Mouse (Mus musculus): ENCODE data around the gene Aspscr1. TPM values are rescaled to one million over a fixed set of nuclear protein-coding genes. Genes with fewer than 3 reads are reported as not detected.
A peak's percentile ranks its signal among the peaks of the same experiment; 100 is the strongest.

Gene Aspscr1
- polyA plus RNA-seq, 1 experiment from 2014 or later, result 122 TPM

GRCm38 (mm10) chr11:120684660-120685059 is 11.9 kb downstream of the Aspscr1 start:
- H3K9me3 ChIP-seq (ENCODE audit: control insufficient read depth, low read length), result no peaks in the 10 kb centered on the region
- no peak for DNase-seq (ENCODE audit: low spot score)
- WGBS, result 89% methylated on average over 2 of the region's 2 CpGs
- H3K27me3 ChIP-seq (ENCODE audit: control insufficient read depth, insufficient read depth, low read length), result no peaks in the 10 kb centered on the region
- H3K4me1 ChIP-seq (ENCODE audit: control insufficient read depth, insufficient read depth, low read length), result no peaks in the 10 kb centered on the region
- ATAC-seq (ENCODE audit: insufficient number of reproducible peaks, low FRiP score, low TSS enrichment, low read depth), result no peak
- H3K4me2 ChIP-seq (ENCODE audit: low read depth, severe bottlenecking), result no peak overlapping the region
- H3K27ac ChIP-seq (replicated peaks; ENCODE audit: low read depth, low read length), result no peak overlapping the region
- peaks cover 9% of the 10 kb centered on the region; the same call in 1 of the 2 replicates for H3K36me3 ChIP-seq (ENCODE audit: control insufficient read depth, insufficient read depth, low read length)
- H3K9ac ChIP-seq (ENCODE audit: low read length), result no peak overlapping the region
- H3K4me3 ChIP-seq (ENCODE audit: low read depth, low read length), result no peak overlapping the region

GRCm38 (mm10) chr11:120686650-120687272 is 14.0 kb downstream of the Aspscr1 start:
- DNase-seq (ENCODE audit: low spot score) (no peak), ATAC-seq (ENCODE audit: insufficient number of reproducible peaks, low FRiP score, low TSS enrichment, low read depth) (no peak)
- H3K27me3 ChIP-seq (ENCODE audit: control insufficient read depth, insufficient read depth, low read length), result no peaks in the 10 kb centered on the region
- WGBS, result 86% methylated on average over 20 of the region's 20 CpGs
- no peak overlapping the region for H3K4me3 ChIP-seq (ENCODE audit: low read depth, low read length)
- no peak overlapping the region for H3K9ac ChIP-seq (ENCODE audit: low read length)
- H3K27ac ChIP-seq (replicated peaks; ENCODE audit: low read depth, low read length), result no peak overlapping the region
- no peaks in the 10 kb centered on the region for H3K4me1 ChIP-seq (ENCODE audit: control insufficient read depth, insufficient read depth, low read length)
- H3K4me2 ChIP-seq (ENCODE audit: low read depth, severe bottlenecking), result no peak overlapping the region
- H3K36me3 ChIP-seq (ENCODE audit: control insufficient read depth, insufficient read depth, low read length), result peaks cover 6% of the 10 kb centered on the region; the same call in 1 of the 2 replicates
- no peaks in the 10 kb centered on the region for H3K9me3 ChIP-seq (ENCODE audit: control insufficient read depth, low read length)

GRCm38 (mm10) chr11:120689365-120689764 is 16.6 kb downstream of the Aspscr1 start:
- WGBS, result 85% methylated on average over 3 of the region's 3 CpGs
- Histone ChIP-seq H3K27me3 (ENCODE audit: control insufficient read depth, insufficient read depth, low read length) (no peaks in the 10 kb centered on the region), H3K4me1 (ENCODE audit: control insufficient read depth, insufficient read depth, low read length) (0 out of 2 replicates have a peak, but pooled peaks cover 3% of the 10 kb centered on the region), H3K4me2 (ENCODE audit: low read depth, severe bottlenecking) (no peak overlapping the region), H3K27ac (replicated peaks; ENCODE audit: low read depth, low read length) (no peak overlapping the region), H3K9me3 (ENCODE audit: control insufficient read depth, low read length) (no peaks in the 10 kb centered on the region), H3K9ac (ENCODE audit: low read length) (no peak overlapping the region), H3K36me3 (ENCODE audit: control insufficient read depth, insufficient read depth, low read length) (peaks cover 6% of the 10 kb centered on the region; the same call in 1 of the 2 replicates), H3K4me3 (ENCODE audit: low read depth, low read length) (no peak overlapping the region)
- ATAC-seq (ENCODE audit: insufficient number of reproducible peaks, low FRiP score, low TSS enrichment, low read depth) (no peak), DNase-seq (ENCODE audit: low spot score) (no peak)

GRCm38 (mm10) chr11:120692471-120693011 is 19.8 kb downstream of the Aspscr1 start:
- WGBS, result 91% methylated on average over 4 of the region's 4 CpGs
- Histone ChIP-seq H3K27ac (replicated peaks; ENCODE audit: low read depth, low read length) (no peak overlapping the region), H3K4me1 (ENCODE audit: control insufficient read depth, insufficient read depth, low read length) (peaks cover 25% of the 10 kb centered on the region)

GRCm38 (mm10) chr11:120693461-120693860 is 20.7 kb downstream of the Aspscr1 start:
- DNase-seq (ENCODE audit: low spot score), result no peak
- Histone ChIP-seq H3K9ac (ENCODE audit: low read length) (no peak overlapping the region), H3K27ac (replicated peaks; ENCODE audit: low read depth, low read length) (no peak overlapping the region), H3K27me3 (ENCODE audit: control insufficient read depth, insufficient read depth, low read length) (no peaks in the 10 kb centered on the region), H3K4me2 (ENCODE audit: low read depth, severe bottlenecking) (no peak overlapping the region), H3K36me3 (ENCODE audit: control insufficient read depth, insufficient read depth, low read length) (peaks cover 5% of the 10 kb centered on the region; the same call in 1 of the 2 replicates), H3K4me1 (ENCODE audit: control insufficient read depth, insufficient read depth, low read length) (peaks cover 31% of the 10 kb centered on the region), H3K4me3 (ENCODE audit: low read depth, low read length) (no peak overlapping the region), H3K9me3 (ENCODE audit: control insufficient read depth, low read length) (no peaks in the 10 kb centered on the region)
- 79% methylated on average over 3 of the region's 3 CpGs for WGBS
- ATAC-seq (ENCODE audit: insufficient number of reproducible peaks, low FRiP score, low TSS enrichment, low read depth), result no peak

More at GRCm38 (mm10) chr11:120692471-120693011, 19.8 kb downstream of the Aspscr1 start:
- no peaks in the 10 kb centered on the region for H3K9me3 ChIP-seq (ENCODE audit: control insufficient read depth, low read length)
- no peak overlapping the region for H3K9ac ChIP-seq (ENCODE audit: low read length)
- H3K4me3 ChIP-seq (ENCODE audit: low read depth, low read length), result no peak overlapping the region
- H3K4me2 ChIP-seq (ENCODE audit: low read depth, severe bottlenecking), result no peak overlapping the region
- H3K36me3 ChIP-seq (ENCODE audit: control insufficient read depth, insufficient read depth, low read length), result peaks cover 5% of the 10 kb centered on the region; the same call in 1 of the 2 replicates
- H3K27me3 ChIP-seq (ENCODE audit: control insufficient read depth, insufficient read depth, low read length), result no peaks in the 10 kb centered on the region
- ATAC-seq (ENCODE audit: insufficient number of reproducible peaks, low FRiP score, low TSS enrichment, low read depth) (no peak), DNase-seq (ENCODE audit: low spot score) (no peak)

- DNase-seq (ENCODE audit: low spot score) (peak; percentile 67), ATAC-seq (ENCODE audit: insufficient number of reproducible peaks, low FRiP score, low TSS enrichment, low read depth) (peak; percentile 66)
- H3K9me3 ChIP-seq (ENCODE audit: control insufficient read depth, low read length), result no peaks in the 10 kb centered on the region
- 2% methylated on average over 4 of the region's 4 CpGs for whole genome bisulfite sequencing
- H3K4me2 ChIP-seq (ENCODE audit: low read depth, severe bottlenecking), result peak overlapping the region; percentile 15
- peaks cover 10% of the 10 kb centered on the region; the same call in 1 of the 2 replicates for H3K36me3 ChIP-seq (ENCODE audit: control insufficient read depth, insufficient read depth, low read length)
- no peak overlapping the region; the same call in 1 of the 2 replicates for H3K9ac ChIP-seq (ENCODE audit: low read length)
- H3K4me1 ChIP-seq (ENCODE audit: control insufficient read depth, insufficient read depth, low read length), result peaks cover 31% of the 10 kb centered on the region
- no peaks in the 10 kb centered on the region for H3K27me3 ChIP-seq (ENCODE audit: control insufficient read depth, insufficient read depth, low read length)
- H3K4me3 ChIP-seq (ENCODE audit: low read depth, low read length), result no peak overlapping the region
- H3K27ac ChIP-seq (replicated peaks; ENCODE audit: low read depth, low read length), result peak overlapping the region; percentile 86
Measured at GRCm38 (mm10) chr11:120695184-120695583, 22.4 kb downstream of the Aspscr1 start.

GRCm38 (mm10) chr11:120695641-120696040 is 22.9 kb downstream of the Aspscr1 start:
- Histone ChIP-seq H3K9me3 (ENCODE audit: control insufficient read depth, low read length) (no peaks in the 10 kb centered on the region), H3K4me1 (ENCODE audit: control insufficient read depth, insufficient read depth, low read length) (peaks cover 31% of the 10 kb centered on the region), H3K9ac (ENCODE audit: low read length) (no peak overlapping the region; the same call in 1 of the 2 replicates), H3K27ac (replicated peaks; ENCODE audit: low read depth, low read length) (peak overlapping the region; percentile 86), H3K36me3 (ENCODE audit: control insufficient read depth, insufficient read depth, low read length) (peaks cover 12% of the 10 kb centered on the region; the same call in 1 of the 2 replicates), H3K4me2 (ENCODE audit: low read depth, severe bottlenecking) (peak overlapping the region; percentile 15; the same call in 1 of the 2 replicates), H3K4me3 (ENCODE audit: low read depth, low read length) (no peak overlapping the region), H3K27me3 (ENCODE audit: control insufficient read depth, insufficient read depth, low read length) (no peaks in the 10 kb centered on the region)
- 7% methylated on average over 12 of the region's 12 CpGs for WGBS
- ATAC-seq (ENCODE audit: insufficient number of reproducible peaks, low FRiP score, low TSS enrichment, low read depth) (peak; percentile 80), DNase-seq (ENCODE audit: low spot score) (peak; percentile 85)

- Histone ChIP-seq H3K4me1 (ENCODE audit: control insufficient read depth, insufficient read depth, low read length) (peaks cover 31% of the 10 kb centered on the region), H3K4me2 (ENCODE audit: low read depth, severe bottlenecking) (no peak overlapping the region), H3K4me3 (ENCODE audit: low read depth, low read length) (no peak overlapping the region), H3K9me3 (ENCODE audit: control insufficient read depth, low read length) (no peaks in the 10 kb centered on the region), H3K27ac (replicated peaks; ENCODE audit: low read depth, low read length) (peak overlapping the region; percentile 86), H3K27me3 (ENCODE audit: control insufficient read depth, insufficient read depth, low read length) (no peaks in the 10 kb centered on the region), H3K36me3 (ENCODE audit: control insufficient read depth, insufficient read depth, low read length) (peaks cover 14% of the 10 kb centered on the region; the same call in 1 of the 2 replicates), H3K9ac (ENCODE audit: low read length) (no peak overlapping the region)
- DNase-seq (ENCODE audit: low spot score) (no peak), ATAC-seq (ENCODE audit: insufficient number of reproducible peaks, low FRiP score, low TSS enrichment, low read depth) (no peak)
- 93% methylated on average over 6 of the region's 6 CpGs for WGBS
Measured at GRCm38 (mm10) chr11:120696568-120696967, 23.8 kb downstream of the Aspscr1 start.

All from limb, embryonic 11.5 days (tissue).